Mouse (Mus musculus) kidney, adult 18-20 months (tissue): ENCODE data around the gene Ppp1r15a.

Experiments used
- DNase-seq: peaks from one replicate; pipeline ENCODE4 v3.0.0; 2021

Ppp1r15a gene

GRCm38 (mm10) chr7:45525809-45526473 lies at the start of gene Ppp1r15a, which contains the start of gene Plekha4:
Gene Ppp1r15a (minus strand): TSS chr7:45526268.
Gene Plekha4 (plus strand): TSS chr7:45526330.
- DNase-seq: peak; percentile 98

GRCm38 (mm10) chr7:45574472-45575379 lies 48.7 kb upstream of the Ppp1r15a start:
- DNase-seq: peak; percentile 80

GRCm38 (mm10) chr7:45573954-45574353 lies 47.9 kb upstream of the Ppp1r15a start:
- DNase-seq: peak; percentile 51

GRCm38 (mm10) chr7:45571966-45572365 lies 45.9 kb upstream of the Ppp1r15a start:
- DNase-seq: no peak

GRCm38 (mm10) chr7:45570103-45570741 lies 44.2 kb upstream of the Ppp1r15a start, which contains the start of gene Bcat2:
Gene Bcat2 (plus strand): TSS chr7:45570153.
- peak; percentile 81 for DNase-seq

- no peak for DNase-seq
Observed at GRCm38 (mm10) chr7:45568601-45569473, 42.8 kb upstream of the Ppp1r15a start.

GRCm38 (mm10) chr7:45567780-45568516 lies 41.9 kb upstream of the Ppp1r15a start:
- peak; percentile 92 for DNase-seq

- DNase-seq: no peak
Observed at GRCm38 (mm10) chr7:45567112-45567779, 41.2 kb upstream of the Ppp1r15a start.

- DNase-seq: no peak
Observed at GRCm38 (mm10) chr7:45565446-45565845, 39.4 kb upstream of the Ppp1r15a start.

- no peak for DNase-seq
Observed at GRCm38 (mm10) chr7:45564811-45565210, 38.7 kb upstream of the Ppp1r15a start.

- no peak for DNase-seq
Observed at GRCm38 (mm10) chr7:45561624-45562520, 35.8 kb upstream of the Ppp1r15a start.

- peak; percentile 87 for DNase-seq
Observed at GRCm38 (mm10) chr7:45560843-45561623, 35.0 kb upstream of the Ppp1r15a start.

GRCm38 (mm10) chr7:45560241-45560640 lies 34.2 kb upstream of the Ppp1r15a start:
- no peak for DNase-seq

- peak; percentile 34 for DNase-seq
Observed at GRCm38 (mm10) chr7:45558907-45559306, 32.8 kb upstream of the Ppp1r15a start.

GRCm38 (mm10) chr7:45555787-45556186 lies 29.7 kb upstream of the Ppp1r15a start:
- peak; percentile 84 for DNase-seq

- no peak for DNase-seq
Observed at GRCm38 (mm10) chr7:45554744-45555143, 28.7 kb upstream of the Ppp1r15a start, which contains the start of gene Hsd17b14. Gene Hsd17b14 (plus strand): TSS chr7:45554893.

GRCm38 (mm10) chr7:45553990-45554389 lies 27.9 kb upstream of the Ppp1r15a start:
- no peak for DNase-seq

GRCm38 (mm10) chr7:45553519-45553918 lies 27.5 kb upstream of the Ppp1r15a start:
- DNase-seq: no peak

GRCm38 (mm10) chr7:45551512-45551883 lies 25.4 kb upstream of the Ppp1r15a start:
- DNase-seq: no peak
